Mouse (Mus musculus) liver, postnatal 0 days (tissue): ENCODE measurements around the gene Rfwd3.

Experiments
- CTCF ChIP-seq: sonication (generic); IDR thresholded peaks from 2 replicates; pipeline ENCODE4 v1.5.1; 2016; ENCODE audit warnings: antibody characterized with exemption, low read depth
- EP300 ChIP-seq: IDR thresholded peaks from 2 replicates; pipeline ENCODE4 v1.6.1; 2016; ENCODE audit warnings: antibody characterized with exemption, low read depth, mild to moderate bottlenecking

GRCm38 (mm10) chr8:111290586-111290985 is 9.4 kb downstream of the Rfwd3 start:
- TF ChIP-seq CTCF (no peak), EP300 (no peak)
